Mouse (Mus musculus) telencephalon, adult 2 months (tissue): ENCODE measurements around the gene Mmp23.

ENCODE experiments used
- DNase-seq: peaks from one replicate; pipeline ENCODE4 v3.0.0-alpha.2; 2011; ENCODE audit warnings: low read depth, low spot score

The Mmp23 gene

GRCm38 (mm10) chr4:155601091-155601996 is 51.8 kb downstream of the Mmp23 start, which contains the start of gene Slc35e2:
Gene Slc35e2 (plus strand): TSS chr4:155601416.
- peak; percentile 92 for DNase-seq
